Mouse (Mus musculus): ENCODE results near the gene Kcnf1. TPM values are rescaled to one million over a fixed set of nuclear protein-coding genes. Genes with fewer than 3 reads are reported as not detected.

The Kcnf1 gene
- total RNA-seq (2022) = not detected

GRCm38 (mm10) chr12:17176757-17177092 is at the start of gene Kcnf1:
Gene Kcnf1, minus strand, starts transcription at chr12:17176888.
- no peak for DNase-seq (ENCODE audit: low spot score)

GRCm38 (mm10) chr12:17225012-17225411 is 48.3 kb upstream of the Kcnf1 start:
- no peak for DNase-seq (ENCODE audit: low spot score)

- DNase-seq (ENCODE audit: low spot score) = no peak
Observed at GRCm38 (mm10) chr12:17223050-17223449, 46.4 kb upstream of the Kcnf1 start.

GRCm38 (mm10) chr12:17221891-17222428 is 45.3 kb upstream of the Kcnf1 start:
- no peak for DNase-seq (ENCODE audit: low spot score)

GRCm38 (mm10) chr12:17220631-17221030 is 43.9 kb upstream of the Kcnf1 start:
- DNase-seq (ENCODE audit: low spot score) = no peak

GRCm38 (mm10) chr12:17219107-17219506 is 42.4 kb upstream of the Kcnf1 start:
- DNase-seq (ENCODE audit: low spot score) = no peak

GRCm38 (mm10) chr12:17218390-17218789 is 41.7 kb upstream of the Kcnf1 start:
- DNase-seq (ENCODE audit: low spot score) = no peak

GRCm38 (mm10) chr12:17215751-17216150 is 39.1 kb upstream of the Kcnf1 start:
- DNase-seq (ENCODE audit: low spot score) = no peak

- no peak for DNase-seq (ENCODE audit: low spot score)
Observed at GRCm38 (mm10) chr12:17202492-17203322, 26.0 kb upstream of the Kcnf1 start.

GRCm38 (mm10) chr12:17198621-17199020 is 21.9 kb upstream of the Kcnf1 start:
- no peak for DNase-seq (ENCODE audit: low spot score)

GRCm38 (mm10) chr12:17194140-17194539 is 17.5 kb upstream of the Kcnf1 start:
- no peak for DNase-seq (ENCODE audit: low spot score)

GRCm38 (mm10) chr12:17193311-17193710 is 16.6 kb upstream of the Kcnf1 start:
- no peak for DNase-seq (ENCODE audit: low spot score)

GRCm38 (mm10) chr12:17192887-17193286 is 16.2 kb upstream of the Kcnf1 start:
- no peak for DNase-seq (ENCODE audit: low spot score)

- DNase-seq (ENCODE audit: low spot score) = peak; percentile 11
Observed at GRCm38 (mm10) chr12:17184303-17184775, 7.7 kb upstream of the Kcnf1 start.

- no peak for DNase-seq (ENCODE audit: low spot score)
Observed at GRCm38 (mm10) chr12:17183788-17184187, 7.1 kb upstream of the Kcnf1 start.

GRCm38 (mm10) chr12:17176041-17176756 is 489 bp downstream of the Kcnf1 start:
- no peak for DNase-seq (ENCODE audit: low spot score)

- DNase-seq (ENCODE audit: low spot score) = no peak
Observed at GRCm38 (mm10) chr12:17175531-17175951, 1.1 kb downstream of the Kcnf1 start.

GRCm38 (mm10) chr12:17175124-17175523 is 1.6 kb downstream of the Kcnf1 start:
- DNase-seq (ENCODE audit: low spot score) = no peak

- DNase-seq (ENCODE audit: low spot score) = no peak
Observed at GRCm38 (mm10) chr12:17174134-17174893, 2.4 kb downstream of the Kcnf1 start.

- no peak for DNase-seq (ENCODE audit: low spot score)
Observed at GRCm38 (mm10) chr12:17170406-17170805, 6.3 kb downstream of the Kcnf1 start.

- no peak for DNase-seq (ENCODE audit: low spot score)
Observed at GRCm38 (mm10) chr12:17166116-17166515, 10.6 kb downstream of the Kcnf1 start.

- no peak for DNase-seq (ENCODE audit: low spot score)
Observed at GRCm38 (mm10) chr12:17163996-17164395, 12.7 kb downstream of the Kcnf1 start.
